ENCODE assay signal across 8 mouse cellular contexts in the genomic region with DNA sequence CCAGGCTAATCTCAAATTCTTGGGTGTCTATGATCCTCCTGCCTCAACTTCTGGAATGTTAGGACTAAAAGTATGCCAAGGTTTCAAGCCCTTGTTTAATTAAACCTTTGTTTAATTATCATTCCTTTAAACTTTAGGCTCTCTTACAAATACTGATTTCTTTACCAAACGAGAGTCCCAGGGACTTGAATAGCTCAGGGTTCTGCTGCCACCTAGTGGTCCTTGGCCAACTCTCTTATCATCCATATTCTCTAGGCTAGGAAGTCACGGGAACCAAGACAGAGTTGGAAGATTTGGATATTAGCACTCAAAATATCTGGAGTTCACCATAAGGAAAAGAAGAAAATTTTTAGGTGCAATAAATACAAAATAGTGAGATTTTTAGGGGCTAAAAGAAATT. TPM values are rescaled to one million over a fixed set of nuclear protein-coding genes. Genes with fewer than 3 reads are reported as not detected.
DNase-seq lines count a peak whose midpoint lies in the region; ATAC-seq and TF ChIP-seq lines count a peak whose summit lies in the region.

No protein-coding gene starts in this region.

- ATAC-seq in liver, embryonic 11.5 days (replicated peaks; ENCODE audit: low FRiP score), result no peak

- H3K4me1 ChIP-seq in ES-E14 (ENCODE audit: control insufficient read depth in 2 of 2, insufficient read depth in 2 of 2, low read length in 2 of 2, poor library complexity in 1 of 2), result no peaks in the 10 kb centered on the region
- H3K4me1 ChIP-seq in liver, embryonic 11.5 days (replicated peaks; ENCODE audit: control insufficient read depth, insufficient read depth, low read length), result no peaks in the 10 kb centered on the region

- no peaks in the 10 kb centered on the region for H3K36me3 ChIP-seq in ES-E14 (ENCODE audit: control insufficient read depth, insufficient read depth, low read length, poor library complexity, severe bottlenecking)
- H3K36me3 ChIP-seq in liver, embryonic 11.5 days (ENCODE audit: control insufficient read depth, insufficient read depth, low read length), result no peaks in the 10 kb centered on the region

- H3K27ac ChIP-seq in ES-E14 (ENCODE audit: insufficient read depth, low read depth, low read length, poor library complexity, severe bottlenecking), result no peak overlapping the region
- no peak overlapping the region for H3K27ac ChIP-seq in liver, embryonic 11.5 days (ENCODE audit: low read depth, low read length)

- H3K4me2 ChIP-seq in liver, embryonic 11.5 days, result no peak overlapping the region

- DNase-seq in 3134 (ENCODE audit: extremely low read depth, insufficient read length, low spot score) (peak; percentile 5), ES-E14 (ENCODE audit: low read depth, low spot score) (peak; percentile 59)
- peak; percentile 34 for DNase-seq in cerebellum, adult 11 months
- DNase-seq in frontal cortex, postnatal 25 days (ENCODE audit: low spot score in 2 of 2), result peak; percentile 61
- peak; percentile 80 for DNase-seq in kidney, adult 9 months
- DNase-seq in liver, embryonic 11.5 days (ENCODE audit: low spot score), result peak; percentile 41
- DNase-seq in retina, embryonic 14.5 days (ENCODE audit: low spot score), result peak; percentile 85
- peak; percentile 17 for DNase-seq in urinary bladder, postnatal 10 days (ENCODE audit: low spot score)

- no peak overlapping the region for H3K4me3 ChIP-seq in ES-E14 (ENCODE audit: insufficient read depth in 1 of 2, low read depth in 1 of 2, low read length in 2 of 2, poor library complexity in 1 of 2, severe bottlenecking in 1 of 2)
- H3K4me3 ChIP-seq in liver, embryonic 11.5 days (ENCODE audit: low read depth, low read length), result no peak overlapping the region

- no peaks in the 10 kb centered on the region; the same call in 1 of the 2 replicates for H3K27me3 ChIP-seq in liver, embryonic 11.5 days (replicated peaks; ENCODE audit: control insufficient read depth, insufficient read depth, low read length)

- no peaks in the 10 kb centered on the region for H3K9me3 ChIP-seq in ES-E14 (ENCODE audit: control insufficient read depth, insufficient read depth, low read depth, low read length)
- no peaks in the 10 kb centered on the region for H3K9me3 ChIP-seq in liver, embryonic 11.5 days (ENCODE audit: control insufficient read depth, low read length)

- H3K9ac ChIP-seq in ES-E14 (ENCODE audit: insufficient read depth, low read depth, low read length, poor library complexity, severe bottlenecking), result no peak overlapping the region
- H3K9ac ChIP-seq in liver, embryonic 11.5 days (ENCODE audit: low read depth, low read length), result no peak overlapping the region

- 9% methylated on average over 2 of the region's 2 CpGs for WGBS in liver, embryonic 11.5 days

- in situ Hi-C loops in ES-E14 (cut with MboI; ENCODE audit: low sequenced_read_pairs in 2 of 2, unreplicated experiment in 2 of 2), result loop anchor here in 1 of 2 experiments (5.0 kb wide), 1 partner anchor 156 kb away; no protein-coding TSS in a partner anchor

TF ChIP-seq in ES-E14, 5 proteins besides CTCF, POLR2A, EP300 and RAD21:
- no peak for TF ChIP-seq CHD2 (IDR thresholded peaks at IDR 0.05; ENCODE audit: low read depth, low read length)
- TF ChIP-seq ZC3H11A (IDR thresholded peaks at IDR 0.05; ENCODE audit: borderline replicate concordance, low read depth, low read length), result peak; percentile 75; the same call in 1 of the 2 replicates

RNA-seq across cellular contexts. Expression of a gene that starts 28.0 kb away (rescaled TPM):
- 15.3 and 17.6 TPM in 2 replicates for total RNA-seq in ES-E14 (2012; rRNA removed)
- polyA plus RNA-seq in liver, embryonic 11.5 days (2014; fragmentation: Nextera tagmentation; extraction: Ambion mirVana), result 38.1 and 43.4 TPM in 2 replicates

RNA-seq across cellular contexts. Expression of a gene that starts 35.8 kb away (rescaled TPM):
- total RNA-seq in ES-E14 (2012; rRNA removed), result 0.53 TPM in 1 of 2 replicates, not detected in the other
- 0.70 and 1.2 TPM in 2 replicates for polyA plus RNA-seq in liver, embryonic 11.5 days (2014; fragmentation: Nextera tagmentation; extraction: Ambion mirVana)

Comparison
In these comparisons a context has a peak if more than half of its experiments do, and no peak if none do; other contexts are left out.
1. DNase-seq: peak in every context shown above with its lines; median percentile 85 in retina, embryonic 14.5 days; 80 in kidney, adult 9 months; 61 in frontal cortex, postnatal 25 days; 59 in ES-E14; 41 in liver, embryonic 11.5 days; 34 in cerebellum, adult 11 months; 17 in urinary bladder, postnatal 10 days; 5 in 3134.